Mouse (Mus musculus) right cerebral cortex, adult 2 months (tissue): Measurements from ENCODE around the gene Eln.
A peak's percentile ranks its signal among the peaks of the same experiment; 100 is the strongest.

Experiments
- DNase-seq, 2 experiments: peaks; one replicate each; pipeline ENCODE4 v3.0.0; 2021 to 2022; ENCODE audit warnings: low spot score in 2 of 2

Gene Eln

DNA sequence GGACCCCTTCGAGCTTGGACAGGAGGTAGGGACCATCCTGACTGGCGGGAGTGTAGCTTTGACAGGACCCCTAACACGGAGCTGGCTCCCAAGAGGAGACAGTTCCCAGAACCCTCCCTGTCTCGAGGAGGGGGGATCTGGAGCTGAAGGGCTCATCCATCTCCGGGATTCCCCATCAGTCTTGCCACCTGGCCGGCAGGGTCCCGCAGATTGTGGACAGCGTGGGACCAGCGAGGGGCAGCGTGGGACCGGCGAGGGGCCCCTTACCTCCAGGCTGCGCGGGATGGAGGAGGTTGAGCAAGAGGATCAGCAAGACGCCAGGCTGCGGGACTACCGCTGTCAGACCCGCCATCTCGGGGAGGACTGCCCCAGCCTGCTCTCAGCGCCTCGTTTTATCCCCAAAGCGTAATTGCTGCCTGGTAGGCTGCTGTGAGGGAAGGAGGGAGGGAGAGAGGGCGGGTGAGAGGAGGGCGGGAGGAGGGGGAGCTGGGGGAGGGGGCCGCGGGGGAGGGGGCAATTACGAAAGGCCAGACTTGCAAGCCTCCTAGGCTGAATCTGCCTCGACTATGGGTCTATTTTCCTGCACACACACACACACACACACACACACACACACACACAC lies at the start of gene Eln:
Gene Eln, minus strand, starts transcription at position 434 of the 622 bp plus-strand sequence.
- DNase-seq, result peak in 1 of 2 experiments; percentile 8

DNA sequence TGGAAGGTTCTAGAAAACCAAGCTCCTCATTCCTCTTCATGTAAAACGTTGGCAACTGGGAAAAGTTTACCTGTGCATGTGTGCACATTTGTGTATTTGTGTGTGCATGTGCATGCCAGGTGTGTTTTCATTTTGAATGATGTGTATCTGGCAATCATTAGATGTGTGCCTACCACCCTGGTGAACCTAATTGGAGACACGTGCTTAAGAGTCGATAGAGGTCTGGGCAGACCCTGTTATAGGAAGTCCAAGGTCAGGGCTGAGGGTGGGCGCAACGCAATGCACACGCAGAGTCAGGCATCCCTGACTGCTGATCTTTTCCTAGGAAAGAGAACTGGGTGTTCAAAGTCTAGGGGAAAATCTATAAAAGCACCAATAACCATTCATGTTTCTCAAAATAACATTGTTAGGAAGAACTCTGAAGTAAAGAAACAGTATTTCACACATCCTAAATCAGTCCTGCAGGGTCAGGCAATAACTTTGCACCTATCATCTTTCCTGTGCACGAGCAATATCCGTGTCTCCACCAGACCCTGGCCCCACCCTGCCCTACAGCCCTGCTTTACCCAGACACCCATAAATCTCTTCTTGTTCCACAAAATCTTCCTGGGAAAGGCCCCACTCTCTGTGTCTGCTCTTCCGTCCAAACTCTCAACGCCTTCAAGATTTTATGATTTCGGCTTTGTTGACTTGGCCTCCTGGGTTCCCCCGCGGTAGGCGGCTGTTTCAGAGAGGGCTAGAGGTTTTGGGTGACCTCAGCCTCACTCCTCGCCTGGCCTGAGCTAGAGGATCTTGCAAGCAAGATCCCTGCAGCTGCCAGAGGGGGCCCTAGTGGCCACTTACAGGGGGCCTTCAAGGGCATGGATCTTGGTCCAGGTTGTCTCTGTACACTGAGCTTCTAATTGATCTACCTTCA lies 43.2 kb upstream of the Eln start:
- DNase-seq, result no peak

DNA sequence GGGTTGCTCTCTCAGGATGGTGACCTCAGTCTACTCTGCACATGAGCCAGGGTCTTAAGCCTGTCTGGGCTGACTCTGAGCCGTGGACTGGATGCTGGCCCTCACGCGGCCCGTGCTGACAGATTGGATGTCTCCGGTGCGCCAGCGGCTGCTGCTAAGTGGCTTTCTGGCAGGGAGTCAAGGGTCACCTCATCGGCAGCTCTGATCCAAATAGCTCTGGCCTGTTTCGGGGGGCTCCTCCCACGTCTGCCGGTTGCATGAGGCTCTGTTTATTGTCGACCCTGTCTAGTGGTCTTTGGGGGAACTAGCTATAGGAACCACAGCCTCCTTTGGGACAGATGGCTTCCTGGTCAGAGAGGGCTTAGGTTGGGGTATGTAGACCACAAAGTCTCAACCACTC lies 41.1 kb upstream of the Eln start:
- DNase-seq, result no peak

DNA sequence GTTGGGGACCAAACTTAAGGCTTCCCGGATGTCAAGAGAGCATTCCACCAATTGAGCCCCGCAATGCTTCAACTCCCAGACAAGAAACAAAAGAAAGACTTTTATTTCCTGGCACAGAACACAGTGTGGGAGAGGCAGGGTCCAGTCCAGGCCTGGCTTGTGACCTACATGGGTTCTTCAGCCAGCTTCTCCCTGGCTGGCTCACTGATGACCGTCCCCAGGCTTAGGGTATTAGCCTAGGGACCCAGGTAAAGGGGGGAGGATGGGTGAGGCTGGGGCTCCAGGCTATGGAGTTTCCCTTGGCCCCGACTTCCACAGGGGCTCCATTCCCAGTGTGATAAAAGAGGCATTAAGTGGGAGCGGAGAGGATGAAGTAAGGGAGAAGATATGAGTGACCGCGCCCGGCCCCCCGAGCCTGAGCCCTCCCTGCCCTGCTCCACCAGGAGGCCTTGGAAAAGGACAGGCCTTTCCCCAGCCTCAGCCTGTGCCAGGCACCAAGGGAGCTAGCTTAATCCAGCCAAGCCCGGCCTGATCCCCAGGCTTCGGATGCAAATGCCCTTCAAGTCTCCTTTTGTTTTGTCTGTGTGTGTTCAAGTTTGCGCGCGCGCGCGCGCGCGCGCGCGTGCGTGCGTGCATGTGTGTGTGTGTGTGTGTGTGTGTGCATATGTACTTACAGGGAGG lies 38.7 kb upstream of the Eln start:
- DNase-seq, result no peak

DNA sequence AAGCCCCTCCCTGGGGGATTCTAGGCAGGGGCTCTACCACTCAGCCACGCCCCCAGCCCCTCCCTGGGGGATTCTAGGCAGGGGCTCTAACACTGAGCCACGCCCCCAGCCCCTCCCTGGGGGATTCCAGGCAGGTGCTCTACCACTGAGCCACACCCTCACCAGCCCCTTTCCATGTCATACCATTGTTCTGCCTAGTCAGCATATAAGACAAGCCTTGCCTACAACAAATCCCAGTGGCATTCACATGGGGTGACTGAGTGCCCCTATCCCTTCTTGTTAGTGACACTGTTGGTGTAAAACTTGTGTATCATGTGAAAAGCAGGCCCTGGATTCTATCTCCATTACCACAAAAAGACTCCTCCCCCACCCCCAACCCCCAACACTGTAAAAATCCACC lies 36.7 kb upstream of the Eln start:
- DNase-seq, result no peak

DNA sequence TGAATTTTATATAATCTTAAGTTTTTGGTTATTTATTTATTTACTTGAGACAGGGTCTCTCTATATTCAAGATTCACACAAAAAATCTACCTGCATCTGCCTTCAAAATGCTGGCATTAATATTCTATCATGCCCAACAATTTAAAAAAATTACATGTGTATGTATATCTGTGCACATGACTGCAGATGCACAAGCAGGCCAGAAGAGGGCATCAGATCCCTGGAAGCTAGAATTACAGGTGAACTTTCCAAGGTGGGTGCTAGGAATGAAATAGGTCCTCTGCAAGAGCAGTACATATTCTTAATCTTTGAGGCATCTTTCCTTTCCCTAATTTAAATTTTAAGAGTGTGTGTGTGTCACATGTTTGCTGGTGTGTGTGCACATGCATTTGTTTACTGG lies 33.8 kb upstream of the Eln start:
- no peak for DNase-seq

DNA sequence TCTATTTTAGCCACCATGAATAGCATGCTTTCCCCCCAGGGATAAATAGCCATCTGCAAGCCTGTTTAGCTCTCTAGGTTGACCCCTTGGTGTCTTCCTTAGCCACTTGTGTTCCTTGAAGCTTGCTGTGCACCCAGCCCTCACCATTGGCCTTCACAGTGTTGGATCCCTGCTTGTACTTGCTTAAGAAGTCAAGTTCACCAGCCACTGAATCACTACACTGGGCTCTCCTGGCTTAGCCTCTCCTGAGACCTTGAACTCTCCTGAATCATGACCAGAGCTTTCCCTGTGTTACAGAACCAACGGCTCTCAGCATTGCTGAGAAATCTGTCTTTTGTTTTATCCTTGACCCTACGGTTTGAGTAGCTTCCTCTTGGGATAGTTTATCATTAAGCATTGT lies 33.0 kb upstream of the Eln start:
- no peak for DNase-seq

DNA sequence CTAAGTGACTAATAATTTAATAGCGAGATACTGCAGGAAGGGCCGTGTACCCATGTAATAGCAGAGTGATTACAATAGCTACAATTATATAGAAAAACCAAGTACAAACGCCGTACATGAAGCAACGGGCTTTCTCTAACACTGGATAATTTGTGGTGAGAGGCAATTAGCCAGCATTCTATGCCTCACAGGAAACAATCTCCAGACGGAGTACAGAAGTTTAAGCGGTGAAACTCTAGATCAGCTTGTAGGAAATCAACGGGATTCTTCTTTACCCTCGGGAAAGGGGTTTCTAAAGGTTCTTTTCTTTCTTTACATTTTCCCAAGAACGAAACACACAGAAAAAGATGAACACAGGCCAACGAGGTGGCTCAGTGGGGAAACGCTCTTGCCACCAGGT lies 29.4 kb upstream of the Eln start:
- DNase-seq, result no peak

DNA sequence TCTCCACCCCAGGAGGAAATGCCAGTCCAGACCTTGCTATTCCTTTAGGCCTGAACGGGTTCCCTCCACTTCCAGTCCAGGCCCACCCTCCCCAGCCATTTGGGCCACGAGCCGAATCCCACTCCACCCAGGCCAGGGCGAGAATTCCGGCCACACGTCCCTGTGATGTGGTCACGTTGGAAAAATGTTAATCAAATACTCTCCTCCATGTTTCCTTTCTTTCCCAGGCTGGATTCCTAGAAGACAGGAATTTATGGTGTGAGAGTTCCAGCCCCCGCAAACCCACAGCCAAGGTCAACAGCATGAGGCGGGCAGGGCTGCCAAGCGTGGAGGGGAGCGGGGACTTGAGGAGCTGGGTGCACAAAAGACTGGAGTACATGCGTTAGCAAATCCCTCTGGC lies 25.4 kb upstream of the Eln start:
- DNase-seq, result no peak

DNA sequence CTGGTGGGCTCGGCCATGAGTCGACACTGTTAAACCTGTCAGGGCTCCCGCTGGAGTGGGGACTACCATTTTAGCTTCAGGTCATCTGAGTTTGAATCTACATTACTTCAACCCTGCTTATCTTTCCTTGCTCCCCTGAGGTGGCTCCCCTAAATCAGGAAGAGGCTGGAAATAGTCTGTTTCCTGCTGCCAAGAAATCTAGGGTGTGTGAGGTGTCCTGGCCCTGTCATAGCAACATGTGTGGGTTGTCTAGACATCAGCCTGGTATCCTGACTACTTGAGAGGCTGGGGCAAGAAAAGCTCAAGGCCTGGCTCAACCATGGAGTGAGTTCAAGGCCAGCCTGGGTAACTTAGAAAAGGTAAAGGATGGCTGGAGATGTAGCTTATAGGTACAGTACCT lies 24.6 kb upstream of the Eln start:
- no peak for DNase-seq

DNA sequence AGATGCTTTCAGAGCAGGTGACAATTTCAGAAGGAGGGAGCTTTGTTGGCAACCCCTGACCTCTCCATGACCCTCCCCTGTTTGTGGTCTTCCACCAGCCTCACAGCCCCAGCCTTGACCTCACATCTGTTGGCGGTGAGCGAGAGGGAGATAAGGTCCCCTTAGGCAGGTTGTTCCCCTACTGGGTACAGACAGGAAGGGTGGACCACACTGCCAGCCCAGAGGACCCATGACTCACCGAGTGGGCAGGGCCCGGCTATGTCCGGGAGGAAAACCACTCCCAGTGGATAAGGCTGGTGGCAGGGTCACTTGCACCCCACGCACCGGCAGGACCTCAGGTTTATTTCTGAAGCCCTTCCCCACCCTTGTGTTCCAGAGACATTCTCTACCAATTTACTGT lies 22.1 kb upstream of the Eln start:
- no peak for DNase-seq

DNA sequence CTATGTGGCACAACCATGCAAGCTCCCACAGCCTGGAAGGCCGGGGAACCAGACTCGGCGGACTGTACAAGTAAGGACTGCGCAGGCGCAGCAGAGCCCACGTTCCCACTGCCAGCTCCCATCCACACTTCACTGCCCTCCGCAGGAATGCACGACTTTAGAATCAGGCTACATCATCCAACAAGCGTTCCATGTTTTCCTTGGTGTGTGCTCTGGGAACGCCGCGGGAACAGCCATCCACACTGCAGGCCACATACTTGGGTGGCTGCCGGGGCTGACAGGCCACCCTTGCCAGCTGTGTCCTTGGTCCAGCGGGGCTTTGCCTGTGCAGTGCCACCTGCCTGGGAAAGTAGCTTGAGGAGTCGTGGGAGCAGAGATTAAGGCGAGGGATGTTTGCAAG lies 18.3 kb upstream of the Eln start:
- no peak for DNase-seq

DNA sequence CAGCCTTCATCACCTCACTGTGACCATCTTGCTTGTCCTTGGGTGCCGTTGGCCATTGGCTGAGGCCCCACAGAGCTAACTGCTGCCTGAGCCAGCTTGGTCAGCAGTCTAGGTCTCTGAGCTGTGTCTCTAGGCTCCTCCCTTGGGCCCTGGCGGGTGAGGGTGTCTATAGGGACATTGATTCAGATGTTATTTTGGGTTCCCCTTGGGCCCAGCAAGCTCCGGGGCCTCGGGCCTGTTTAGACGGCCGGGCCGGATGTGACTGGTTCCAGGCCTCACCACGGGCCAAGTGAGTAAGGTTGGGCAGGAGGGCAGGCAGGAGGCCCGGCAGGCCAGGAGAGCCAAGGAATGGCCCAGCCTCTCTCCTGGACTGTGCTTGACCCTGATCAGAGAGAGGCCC lies 16.2 kb upstream of the Eln start:
- no peak for DNase-seq

DNA sequence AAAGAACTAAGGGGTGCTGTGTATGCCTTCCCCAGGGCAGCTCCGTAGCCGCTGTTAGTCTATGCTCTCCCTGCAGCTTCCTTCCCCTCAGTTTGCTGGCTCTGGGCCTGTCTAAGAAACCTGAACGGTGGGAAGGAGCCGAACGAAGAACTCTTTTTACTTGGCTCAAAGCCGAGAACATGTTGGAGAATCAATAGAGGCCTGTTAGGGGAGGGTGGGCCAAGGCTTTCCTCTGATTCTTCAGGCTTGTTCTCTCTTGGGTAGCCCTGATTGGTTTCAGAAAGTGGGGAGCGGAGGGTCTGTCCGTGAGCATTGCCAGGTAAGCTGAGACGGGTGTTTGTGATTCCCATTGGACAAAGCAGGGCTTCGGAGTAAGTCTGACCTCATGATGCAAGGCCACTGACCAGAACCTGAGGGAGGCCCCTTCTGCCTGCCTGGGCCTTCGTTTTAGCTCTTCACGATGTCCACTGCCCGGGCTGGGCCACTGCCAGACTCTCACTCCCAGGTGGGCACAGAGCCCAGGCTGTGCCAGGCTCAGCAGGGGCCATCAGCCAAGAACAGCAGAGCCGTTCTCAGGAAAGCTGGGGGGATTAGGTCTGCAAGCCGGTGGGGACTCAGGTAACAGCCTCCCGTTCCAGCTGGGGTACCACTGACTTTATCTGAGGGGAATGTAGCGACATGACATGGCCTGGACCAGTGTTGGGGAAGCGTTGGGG lies 14.4 kb upstream of the Eln start:
- peak in 1 of 2 experiments; percentile 20 for DNase-seq

DNA sequence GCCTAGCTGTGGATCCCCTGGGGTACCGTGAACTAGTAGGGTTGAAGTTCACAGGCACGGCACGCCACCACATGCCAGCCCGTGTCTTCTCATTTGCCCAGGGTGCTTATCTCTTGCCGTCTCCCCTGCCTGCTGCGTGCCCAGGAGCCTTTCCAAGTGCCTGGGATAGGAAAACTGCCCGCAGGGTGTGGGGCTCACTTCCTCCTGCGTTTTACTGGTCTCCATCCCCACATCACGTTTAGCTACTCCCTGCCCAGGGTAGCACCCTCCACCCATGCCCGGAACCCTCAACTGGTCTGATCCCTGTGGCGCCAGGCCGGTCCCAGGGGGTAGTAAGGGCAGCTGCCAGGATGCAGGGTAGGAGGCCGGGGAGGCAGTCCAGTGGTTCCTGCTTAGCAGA lies 8.9 kb upstream of the Eln start:
- DNase-seq, result no peak

DNA sequence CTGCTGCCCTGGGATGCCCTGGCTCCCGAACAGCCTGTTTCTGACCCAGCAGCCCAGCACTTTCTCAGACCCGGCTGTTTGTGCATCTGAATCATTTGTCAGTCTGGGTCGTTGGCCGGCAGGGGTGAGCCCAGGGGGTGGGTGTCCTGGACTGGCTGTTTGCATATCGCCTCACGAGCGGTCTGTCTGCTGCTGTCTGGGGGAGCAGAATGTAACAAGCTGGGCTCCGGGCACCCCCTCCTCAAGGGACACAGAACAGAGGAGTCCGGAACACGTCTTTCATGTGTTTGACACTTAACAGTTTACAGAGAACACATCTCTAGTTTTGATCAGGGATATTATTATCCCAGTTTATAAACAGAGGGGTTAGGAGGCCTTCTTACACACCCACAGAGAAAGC lies 7.0 kb upstream of the Eln start:
- no peak for DNase-seq

DNA sequence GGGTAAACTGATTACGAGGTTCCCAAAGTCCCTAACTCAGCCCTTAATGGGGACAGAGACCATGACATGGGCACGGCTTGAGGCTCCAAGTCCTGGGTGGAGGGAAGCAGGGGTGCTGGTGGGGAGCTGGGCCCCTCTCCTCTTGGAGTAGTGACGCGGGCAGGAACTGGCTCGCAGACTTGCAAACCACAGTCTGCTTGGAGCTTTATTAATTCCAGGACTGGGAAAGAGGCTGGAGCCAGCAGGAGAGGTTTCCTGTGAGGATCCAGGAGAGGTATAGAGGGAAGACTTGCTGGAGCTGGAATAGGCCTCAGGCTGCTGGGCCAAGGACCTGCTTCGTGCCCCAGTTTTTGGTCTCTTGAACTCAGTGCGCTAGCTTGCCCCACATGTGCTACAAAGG lies 3.3 kb upstream of the Eln start:
- DNase-seq, result no peak

DNA sequence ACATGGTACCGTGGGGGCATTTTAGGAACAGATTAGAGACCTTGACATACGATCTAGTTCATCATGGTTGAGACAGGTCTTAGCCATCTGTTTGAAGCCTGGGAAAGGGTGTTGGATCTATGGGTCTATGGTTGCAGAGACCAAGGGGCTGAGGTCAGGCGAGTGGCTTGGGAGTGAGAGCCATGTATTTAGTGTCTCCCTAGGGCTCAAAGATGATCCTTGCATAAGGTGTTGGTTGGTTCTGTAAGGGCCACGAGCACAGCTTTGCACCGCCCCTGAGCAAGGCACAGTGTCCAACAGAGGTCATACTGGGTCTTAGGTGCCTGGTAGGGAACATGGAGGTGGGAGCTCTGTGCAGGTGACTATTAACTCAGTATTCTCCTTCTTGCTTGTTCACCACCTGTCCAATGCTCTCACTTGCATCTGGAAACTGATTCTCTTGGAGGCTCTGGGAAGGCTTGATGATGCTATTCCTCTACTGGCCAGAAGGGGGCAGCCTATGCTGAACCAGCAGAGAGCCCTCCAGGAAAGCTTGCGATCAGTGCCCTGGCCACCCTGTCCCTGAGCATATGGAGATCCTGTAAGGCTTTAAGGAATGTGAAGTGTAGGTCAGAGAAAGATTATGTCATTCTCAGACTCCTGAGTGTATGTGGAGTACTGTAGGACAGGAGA lies 960 bp upstream of the Eln start:
- DNase-seq, result peak; percentile 46 to 68

DNA sequence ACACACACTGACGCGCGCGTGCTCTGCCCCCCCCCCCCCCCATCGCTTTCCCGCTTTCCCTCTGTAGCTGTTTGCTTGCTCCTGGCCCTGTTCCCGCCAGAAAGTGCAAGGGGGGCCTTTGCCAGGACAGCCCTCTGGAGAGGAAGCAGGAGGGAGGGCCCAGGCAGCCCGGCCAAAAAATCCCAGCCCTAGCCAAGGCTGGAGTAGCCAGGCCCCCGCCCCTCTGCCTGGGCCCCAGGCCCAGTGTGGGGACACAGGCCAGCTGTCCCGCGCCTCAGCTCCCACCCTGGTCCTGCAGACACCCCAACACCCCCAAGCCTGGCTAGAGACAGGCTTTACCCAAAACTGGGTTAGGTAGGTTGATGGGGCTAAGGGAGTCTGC lies 380 bp upstream of the Eln start:
- DNase-seq, result peak; percentile 38 to 59

DNA sequence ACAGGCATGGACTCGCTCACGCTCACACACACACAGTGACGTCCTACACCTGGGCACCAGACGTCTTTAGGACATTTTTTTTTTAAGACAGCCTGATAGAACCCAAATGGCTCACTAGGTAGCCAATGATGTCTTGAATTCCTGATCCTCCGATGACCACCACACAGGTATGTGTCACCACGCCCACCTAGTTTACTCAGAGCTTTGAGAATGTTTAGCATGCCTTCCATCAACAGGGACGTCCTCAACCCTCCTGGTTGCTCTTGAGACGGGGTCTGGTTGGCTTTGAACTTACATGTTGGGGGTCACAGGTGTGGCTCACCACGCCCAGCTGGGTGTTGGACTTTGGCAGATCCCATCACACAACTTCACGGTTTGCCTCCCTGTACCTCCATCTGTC lies 922 bp downstream of the Eln start:
- no peak for DNase-seq

DNA sequence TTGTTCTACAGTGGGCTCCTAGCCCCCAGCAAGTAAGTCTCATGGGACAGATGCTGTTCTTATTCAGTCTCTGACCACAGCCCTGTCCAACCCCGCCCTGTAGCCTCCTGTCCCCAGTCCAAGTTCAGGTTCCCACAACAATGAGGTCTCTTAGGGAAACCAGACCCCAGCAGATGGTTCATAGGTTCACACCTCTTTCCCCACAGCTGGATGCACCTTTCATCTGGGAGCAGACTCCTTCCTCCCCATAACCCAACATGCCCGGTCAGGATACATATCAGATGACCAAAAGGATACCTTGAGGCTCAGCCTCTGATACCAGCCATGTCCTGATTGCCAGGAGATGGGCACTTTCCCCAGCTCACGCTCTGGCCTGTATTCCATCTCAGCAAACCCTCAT lies 1.3 kb downstream of the Eln start:
- DNase-seq, result no peak

DNA sequence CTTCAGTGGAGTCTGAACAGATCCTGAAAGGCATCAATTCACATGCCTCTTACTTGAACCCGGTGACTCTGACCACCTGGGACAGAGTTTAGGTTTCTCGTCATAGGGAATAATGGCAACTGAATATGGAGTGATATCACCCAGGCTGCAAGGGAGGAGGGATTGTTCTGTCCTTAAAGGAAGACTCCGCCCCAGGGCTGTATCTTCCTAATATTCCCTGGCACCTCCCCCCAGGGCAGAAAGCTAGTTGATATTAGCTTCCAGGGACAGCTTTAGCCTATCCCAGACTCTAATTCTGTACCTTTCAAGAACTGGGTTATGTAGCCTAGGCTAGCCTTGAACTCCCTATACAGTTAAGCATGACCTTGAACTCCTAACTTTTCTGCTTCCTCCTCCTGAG lies 2.1 kb downstream of the Eln start:
- no peak for DNase-seq
